Mouse (Mus musculus): ENCODE data around the gene Gns.

GRCm38 (mm10) chr10:121391901-121392300, 27.0 kb downstream of the Gns start:
- TF ChIP-seq CTCF (conservative IDR thresholded peaks at IDR 0.05; ENCODE audit: insufficient read depth, insufficient read length, low read depth, low read length) (no peak), POLR2A (IDR thresholded peaks at IDR 0.05; ENCODE audit: low read depth, low read length) (no peak)
